Mouse (Mus musculus) embryonic stem cell, embryonic (primary cell): Measurements from ENCODE around the gene Plbd2.

Experiments
- CTCF ChIA-PET, 4 experiments: fragments of 300-600 bp in 2 of 4; fragments of 350-600 bp in 2 of 4; sonication (Branson Sonifier 250); formaldehyde crosslinking; loops; one replicate each; lab custom pipeline; 2022; ENCODE audit warnings: inconsistent platforms in 2 of 4; lab: Charles Lee
- POLR2A ChIA-PET, 4 experiments: fragments of 300-600 bp in 2 of 4; fragments of 350-600 bp in 2 of 4; sonication (Branson Sonifier 250); formaldehyde crosslinking; loops; one replicate each; lab custom pipeline; 2022; ENCODE audit warnings: antibody characterized with exemption in 4 of 4, inconsistent platforms in 1 of 4; lab: Charles Lee

The Plbd2 gene

DNA sequence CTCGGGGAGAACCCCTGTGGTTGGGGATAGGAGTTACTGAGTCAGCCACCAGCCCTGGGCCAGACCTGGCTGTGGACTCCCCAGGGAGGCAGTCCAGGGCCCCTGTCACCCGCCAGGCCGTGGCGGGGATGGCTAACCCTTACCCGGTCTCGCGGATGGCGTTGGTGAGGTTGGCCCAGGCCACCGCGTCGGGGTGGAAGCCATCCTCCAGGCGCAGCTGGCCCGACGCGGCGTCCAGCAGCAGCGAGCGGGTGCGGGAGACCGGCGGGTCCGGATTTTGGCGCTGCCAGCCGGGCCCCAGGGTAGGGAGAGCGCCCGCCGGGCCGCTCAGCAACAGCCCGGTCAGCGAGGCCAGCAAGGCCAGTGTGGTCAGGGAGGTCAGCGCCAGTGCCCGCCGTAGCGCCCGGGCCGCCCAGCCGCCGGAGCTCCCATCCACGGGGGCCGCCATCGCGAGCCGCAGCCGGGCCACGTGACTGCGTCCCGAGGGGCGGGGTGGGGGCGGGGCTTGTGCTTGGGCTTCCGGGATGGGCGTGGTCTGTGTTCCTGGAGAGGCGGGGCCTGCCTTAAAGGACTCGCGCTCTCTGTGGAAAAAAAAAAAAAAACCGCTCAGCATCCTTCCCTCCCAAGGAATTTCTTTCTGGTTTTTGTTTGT is at the start of gene Plbd2:
Gene Plbd2 (minus strand): TSS at position 482 of the 652 bp plus-strand sequence.
- ChIA-PET CTCF (interaction anchor here in 3 of 4 experiments (0.5 to 2.7 kb wide), 36 partner anchors 9 to 435 kb away, joined by 3 to 18 read pairs (median 4); partner anchors contain the start of genes Ddx54 (in 1 of the 3), Iqcd (in 1 of the 3), Rita1 (in 1 of the 3) and Tpcn1 (in 1 of the 3)), POLR2A (interaction anchor here (0.6 to 3.2 kb wide), 32 partner anchors 8 to 1340 kb away, joined by 3 to 44 read pairs (median 4); partner anchors contain the start of genes Slc8b1 (in 2 of the 4), Ddx54 (in 1 of the 4), Iqcd (in 1 of the 4) and Rita1 (in 1 of the 4))

DNA sequence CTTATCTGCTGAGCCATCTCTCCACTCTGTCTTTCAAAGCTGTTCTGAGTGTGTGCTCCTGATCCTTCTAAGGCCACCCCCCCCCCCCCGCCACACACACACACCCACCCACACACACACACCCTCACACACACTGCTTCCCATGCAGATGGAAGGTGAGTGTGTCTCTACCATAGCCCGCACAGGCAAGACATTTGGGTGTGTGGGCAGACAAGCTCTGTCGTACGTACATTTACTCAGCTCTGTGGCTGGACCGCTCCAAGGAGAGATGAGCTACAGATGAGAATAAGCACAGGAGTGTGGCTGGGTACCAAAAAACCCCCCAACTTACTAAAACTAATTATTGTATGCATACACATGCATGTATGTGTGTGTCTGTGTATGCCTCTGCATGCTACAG is 47.2 kb upstream of the Plbd2 start:
- ChIA-PET CTCF (interaction anchor here in 3 of 4 experiments (0.5 to 1.0 kb wide), 3 partner anchors 51 to 399 kb away, joined by 3 to 7 read pairs (median 3); no protein-coding TSS in a partner anchor), POLR2A (interaction anchor here in 3 of 4 experiments (0.6 to 1.5 kb wide), 5 partner anchors 8 to 42 kb away, joined by 3 to 6 read pairs (median 4); no protein-coding TSS in a partner anchor)

DNA sequence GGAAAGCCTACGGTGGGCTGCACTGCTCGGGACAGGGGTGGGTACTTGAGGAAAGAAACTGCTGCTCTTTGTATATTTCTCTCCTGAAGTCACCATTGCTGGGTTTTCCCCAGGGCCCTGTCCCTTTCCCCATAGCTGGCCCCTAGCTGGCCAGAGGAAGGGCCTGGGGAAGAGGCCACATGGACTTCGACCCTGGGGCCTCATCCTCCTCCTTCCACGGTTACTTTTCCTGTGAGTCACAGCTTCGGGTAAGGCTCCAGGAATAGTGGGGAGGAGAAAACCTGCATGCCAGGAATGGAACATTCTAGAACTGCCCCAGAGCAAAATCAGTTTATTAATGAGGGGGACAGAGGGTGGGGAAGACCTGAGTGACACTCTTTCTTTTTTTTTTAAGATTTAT is 46.7 kb upstream of the Plbd2 start:
- ChIA-PET POLR2A (interaction anchor here in 3 of 4 experiments (0.6 to 1.3 kb wide), 4 partner anchors 8 to 335 kb away, joined by 3 to 5 read pairs (median 4); no protein-coding TSS in a partner anchor), CTCF (interaction anchor here in 3 of 4 experiments (0.6 to 1.0 kb wide), 4 partner anchors 47 to 85 kb away, joined by 3 to 7 read pairs (median 4); partner anchors contain the start of gene Plbd2 (in 2 of the 3))

- ChIA-PET POLR2A (interaction anchor here in 2 of 4 experiments (0.7 to 2.3 kb wide), 3 partner anchors 10 to 64 kb away, joined by 3 to 6 read pairs (median 3); partner anchors contain the start of genes Ddx54 (in 1 of the 2) and Rita1 (in 1 of the 2)), CTCF (interaction anchor here in 3 of 4 experiments (0.6 kb wide), 3 partner anchors 18 to 892 kb away, joined by 3 to 5 read pairs (median 3); no protein-coding TSS in a partner anchor)
Measured at GRCm38 (mm10) chr5:120548236-120548850, 44.9 kb upstream of the Plbd2 start.

- ChIA-PET POLR2A (interaction anchor here in 2 of 4 experiments (0.5 to 1.9 kb wide), 12 partner anchors 12 to 703 kb away, joined by 3 to 14 read pairs (median 4); partner anchors contain the start of gene Slc8b1 (in 1 of the 2)), CTCF (interaction anchor here in 3 of 4 experiments (0.6 to 1.9 kb wide), 9 partner anchors 11 to 65 kb away, joined by 3 to 7 read pairs (median 5); no protein-coding TSS in a partner anchor)
Measured at GRCm38 (mm10) chr5:120536632-120537031, 33.2 kb upstream of the Plbd2 start.

DNA sequence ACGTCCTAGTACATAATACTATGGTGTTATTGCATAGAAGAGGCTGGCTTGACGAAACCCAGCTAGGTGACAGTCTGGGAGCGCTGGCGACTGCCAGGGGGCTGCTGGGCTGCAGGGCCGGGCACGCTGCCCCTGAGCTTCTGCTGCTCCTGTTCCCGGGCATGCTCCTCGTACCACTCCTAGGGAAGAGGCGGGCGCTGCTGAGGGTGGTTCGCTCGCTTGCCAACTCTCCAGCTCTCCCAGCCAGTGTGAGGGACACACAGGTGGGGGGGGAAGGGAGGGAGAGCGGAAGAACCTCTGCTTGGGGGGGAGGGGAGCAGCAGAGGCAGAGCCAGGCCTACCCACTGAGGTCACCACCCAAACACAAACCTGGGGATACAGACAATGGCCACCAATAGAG is 32.6 kb upstream of the Plbd2 start:
- CTCF ChIA-PET = interaction anchor here in 2 of 4 experiments (0.6 to 1.8 kb wide), 6 partner anchors 8 to 65 kb away, joined by 3 to 8 read pairs (median 6); no protein-coding TSS in a partner anchor
- POLR2A ChIA-PET = interaction anchor here in 3 of 4 experiments (0.6 to 1.9 kb wide), 16 partner anchors 9 to 774 kb away, joined by 3 to 14 read pairs (median 4); partner anchors contain the start of gene Slc8b1 (in 1 of the 3)

DNA sequence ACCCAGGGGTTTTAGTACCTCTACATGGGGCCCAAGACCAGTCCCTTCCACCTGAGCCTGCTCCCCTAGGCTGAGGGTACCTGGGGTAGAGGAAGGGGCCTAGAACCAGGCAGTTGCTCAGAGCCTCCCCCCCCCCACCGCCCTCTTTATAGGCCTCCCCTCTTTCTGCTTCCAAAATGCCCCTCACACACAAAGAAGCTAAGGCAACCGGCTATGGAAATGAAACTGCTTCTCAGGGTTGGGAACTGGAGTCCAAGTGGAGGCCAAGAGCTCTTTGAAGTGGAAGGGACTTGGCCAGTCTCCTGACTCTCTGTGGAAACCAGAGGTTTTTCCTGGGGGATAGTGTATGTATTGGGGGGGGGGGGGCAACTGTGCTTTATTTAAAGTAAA is 31.3 kb upstream of the Plbd2 start:
- CTCF ChIA-PET = interaction anchor here in 3 of 4 experiments (0.6 to 1.7 kb wide), 10 partner anchors 9 to 428 kb away, joined by 3 to 8 read pairs (median 4); no protein-coding TSS in a partner anchor
- POLR2A ChIA-PET = interaction anchor here in 3 of 4 experiments (0.6 to 1.9 kb wide), 16 partner anchors 9 to 797 kb away, joined by 3 to 14 read pairs (median 3); partner anchors contain the start of gene Slc8b1 (in 1 of the 3)

DNA sequence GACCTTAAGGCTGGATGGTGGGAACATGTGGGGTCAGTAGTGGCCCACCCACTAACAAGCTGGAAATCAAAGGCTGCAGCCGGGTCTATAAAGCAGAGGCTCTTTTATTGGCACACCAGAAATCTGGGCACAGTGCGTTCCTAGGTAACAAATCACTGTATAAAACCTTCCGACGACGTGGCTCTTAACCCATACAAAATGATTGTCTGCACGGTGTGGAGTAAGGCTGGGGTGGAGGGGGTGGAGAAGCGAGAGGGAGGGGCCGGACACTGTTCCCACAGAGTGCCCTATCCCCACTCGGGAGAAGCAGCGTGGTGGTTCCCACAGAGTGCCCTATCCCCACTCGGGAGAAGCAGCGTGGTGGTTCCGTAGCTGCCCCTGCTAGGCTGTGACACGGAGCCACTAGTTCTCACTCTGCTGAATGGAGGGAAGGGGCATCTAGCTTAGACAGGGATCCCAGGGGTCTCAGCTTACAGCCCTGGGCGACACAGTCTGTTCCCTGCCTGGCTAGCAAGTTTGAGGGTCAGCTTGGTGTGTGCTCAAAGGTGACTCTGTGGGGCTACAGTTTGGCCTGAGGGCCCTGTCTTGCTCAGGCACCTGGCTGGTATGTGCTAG is 30.8 kb upstream of the Plbd2 start:
- CTCF ChIA-PET = interaction anchor here in 2 of 4 experiments (0.6 to 1.7 kb wide), 4 partner anchors 8 to 61 kb away, joined by 3 to 8 read pairs (median 4); no protein-coding TSS in a partner anchor
- POLR2A ChIA-PET = interaction anchor here in 2 of 4 experiments (0.6 to 1.6 kb wide), 6 partner anchors 9 to 129 kb away, joined by 3 to 6 read pairs (median 3); no protein-coding TSS in a partner anchor

DNA sequence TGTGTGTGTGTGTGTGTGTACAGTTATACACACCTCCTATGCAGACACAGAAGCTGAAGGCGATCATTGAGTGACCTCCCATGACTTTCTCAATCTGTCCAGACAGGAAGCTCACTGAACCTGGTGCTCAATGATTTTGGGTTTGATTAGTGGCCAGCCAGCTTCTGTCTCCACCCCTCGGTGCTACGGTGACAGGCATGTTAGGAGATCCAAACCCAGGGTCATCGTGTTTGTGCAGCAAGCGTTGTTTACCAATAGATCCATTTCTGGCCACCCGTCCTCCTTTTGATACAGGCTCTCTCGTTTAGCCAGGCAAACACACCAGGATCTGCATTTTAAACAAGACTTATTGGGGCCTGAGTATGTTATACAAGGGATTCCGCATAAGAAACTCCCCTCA is 28.2 kb upstream of the Plbd2 start:
- ChIA-PET CTCF (interaction anchor here in 2 of 4 experiments (0.9 to 1.1 kb wide), 4 partner anchors 9 to 74 kb away, joined by 3 to 4 read pairs (median 4); no protein-coding TSS in a partner anchor), POLR2A (interaction anchor here (0.6 to 1.3 kb wide), 8 partner anchors 11 to 73 kb away, joined by 3 to 7 read pairs (median 4); partner anchors contain the start of genes Plbd2 (in 1 of the 4) and Slc8b1 (in 1 of the 4))

GRCm38 (mm10) chr5:120527296-120527964 is 24.0 kb upstream of the Plbd2 start:
- ChIA-PET POLR2A (interaction anchor here in 3 of 4 experiments (1.0 to 1.4 kb wide), 4 partner anchors 17 to 78 kb away, joined by 3 to 4 read pairs (median 3); partner anchors contain the start of gene Slc8b1 (in 1 of the 3)), CTCF (interaction anchor here in 3 of 4 experiments (0.6 to 2.3 kb wide), 8 partner anchors 13 to 317 kb away, joined by 3 to 12 read pairs (median 4); partner anchors contain the start of gene Slc8b1 (in 1 of the 3))

DNA sequence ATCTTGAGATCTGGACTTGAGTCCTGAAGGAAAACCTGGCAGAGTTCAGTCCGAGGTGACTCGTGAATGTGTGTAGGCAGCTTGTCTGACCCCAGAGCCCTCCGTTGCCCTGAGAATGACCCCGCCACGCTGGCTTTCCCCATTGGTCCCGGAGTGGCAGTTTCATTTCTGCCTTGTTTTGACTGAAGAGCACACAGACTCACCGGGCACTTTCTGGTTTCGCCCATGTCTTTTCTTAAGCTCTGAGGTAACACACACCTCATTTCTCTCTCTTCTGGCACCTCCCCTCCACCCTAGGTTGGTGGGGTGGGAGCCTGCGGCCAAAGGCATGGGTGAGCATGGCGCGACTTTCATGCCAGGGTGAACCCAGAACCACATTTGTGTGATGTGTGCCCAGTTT is 22.9 kb upstream of the Plbd2 start:
- POLR2A ChIA-PET = interaction anchor here (0.6 to 1.6 kb wide), 7 partner anchors 13 to 79 kb away, joined by 3 to 5 read pairs (median 3); partner anchors contain the start of gene Slc8b1 (in 1 of the 4)
- CTCF ChIA-PET = interaction anchor here in 3 of 4 experiments (0.5 to 2.7 kb wide), 19 partner anchors 9 to 162 kb away, joined by 3 to 13 read pairs (median 4); partner anchors contain the start of gene Slc8b1 (in 1 of the 3)

DNA sequence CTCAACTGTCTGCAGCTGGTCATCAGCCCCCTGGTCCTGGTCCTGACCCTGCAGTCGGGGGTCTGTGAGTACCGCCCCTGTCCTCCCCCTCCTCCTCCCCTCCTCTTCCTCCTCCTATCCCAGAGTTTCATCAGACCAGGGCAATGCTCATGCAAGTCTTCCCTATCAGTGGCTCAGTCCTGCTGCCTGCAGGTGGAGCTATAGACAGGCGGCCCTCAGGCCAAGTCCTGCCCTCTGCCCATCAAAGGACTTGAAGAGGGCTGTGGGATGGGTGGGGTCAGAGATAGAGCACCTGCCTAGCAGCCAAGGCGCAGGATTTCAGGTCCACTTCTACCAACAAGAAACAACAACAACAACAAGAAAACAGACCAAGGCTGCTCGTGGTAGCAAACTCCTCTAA is 22.3 kb upstream of the Plbd2 start:
- CTCF ChIA-PET = interaction anchor here in 3 of 4 experiments (0.5 to 2.7 kb wide), 19 partner anchors 9 to 94 kb away, joined by 3 to 13 read pairs (median 4); partner anchors contain the start of gene Slc8b1 (in 1 of the 3)

DNA sequence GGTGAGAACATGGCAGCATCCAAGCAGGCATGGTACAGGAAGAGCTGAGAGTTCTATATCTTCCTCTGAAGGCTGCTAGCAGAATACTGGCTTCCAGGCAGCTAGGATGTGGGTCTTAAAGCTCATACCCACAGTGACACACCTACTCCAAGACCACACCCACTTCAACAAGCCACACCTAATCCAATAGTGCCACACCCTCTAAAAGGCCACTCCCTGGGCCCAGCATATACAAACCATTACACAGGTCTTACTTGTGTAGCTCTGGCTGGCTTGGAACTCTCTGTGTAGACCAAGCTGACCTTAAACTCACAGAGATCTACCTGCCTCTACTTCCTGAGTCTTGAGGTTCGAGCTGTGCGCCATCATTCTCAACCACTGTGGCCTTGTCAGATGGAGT is 21.3 kb upstream of the Plbd2 start:
- ChIA-PET POLR2A (interaction anchor here in 3 of 4 experiments (0.6 to 1.6 kb wide), 3 partner anchors 11 to 131 kb away, joined by 3 to 4 read pairs (median 3); no protein-coding TSS in a partner anchor), CTCF (interaction anchor here in 2 of 4 experiments (1.4 to 2.7 kb wide), 9 partner anchors 10 to 76 kb away, joined by 3 to 13 read pairs (median 5); no protein-coding TSS in a partner anchor)

More for the DNA sequence above, 22.3 kb upstream of the Plbd2 start:
- POLR2A ChIA-PET = interaction anchor here in 3 of 4 experiments (0.6 to 1.6 kb wide), 6 partner anchors 10 to 80 kb away, joined by 3 to 6 read pairs (median 4); no protein-coding TSS in a partner anchor

GRCm38 (mm10) chr5:120522649-120523048 is 19.2 kb upstream of the Plbd2 start:
- CTCF ChIA-PET = interaction anchor here (0.6 to 2.3 kb wide), 19 partner anchors 8 to 158 kb away, joined by 3 to 13 read pairs (median 4); partner anchors contain the start of gene Slc8b1 (in 2 of the 4)
- POLR2A ChIA-PET = interaction anchor here in 2 of 4 experiments (1.0 to 1.7 kb wide), 6 partner anchors 11 to 83 kb away, joined by 3 to 6 read pairs (median 4); partner anchors contain the start of gene Slc8b1 (in 1 of the 2)

DNA sequence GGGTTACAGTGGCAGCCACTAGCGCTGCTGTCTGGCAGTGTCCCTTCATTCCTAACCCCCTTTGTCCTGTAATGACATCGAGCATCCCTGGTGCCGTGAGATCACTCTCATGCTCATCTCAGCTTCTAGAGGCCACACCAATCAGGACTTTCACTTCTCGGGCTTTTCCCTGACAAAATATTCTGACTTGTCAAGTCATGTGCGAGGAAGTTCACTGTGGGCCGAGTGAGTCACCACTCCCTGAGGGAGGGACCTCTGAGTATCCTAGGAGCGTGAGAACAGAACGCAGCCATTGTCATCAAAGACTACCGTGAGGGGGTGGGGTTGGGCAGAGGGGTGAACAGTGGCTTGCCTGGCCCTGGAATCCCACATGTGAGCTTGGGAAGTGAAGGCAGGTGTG is 14.1 kb upstream of the Plbd2 start:
- POLR2A ChIA-PET = interaction anchor here in 3 of 4 experiments (0.6 to 1.8 kb wide), 9 partner anchors 12 to 1131 kb away, joined by 3 to 6 read pairs (median 3); partner anchors contain the start of gene Lhx5 (in 1 of the 3)
- CTCF ChIA-PET = interaction anchor here in 3 of 4 experiments (0.6 to 1.6 kb wide), 12 partner anchors 12 to 303 kb away, joined by 3 to 10 read pairs (median 4); partner anchors contain the start of gene Plbd2 (in 2 of the 3)
